Mouse (Mus musculus): ENCODE measurements around the gene Slc25a18.
"Not testable (repeated sequence)": the region's sequence is repeated elsewhere in the genome, so short reads cannot be mapped to it uniquely, and the experiment has no call there.

Slc25a18 gene

DNA sequence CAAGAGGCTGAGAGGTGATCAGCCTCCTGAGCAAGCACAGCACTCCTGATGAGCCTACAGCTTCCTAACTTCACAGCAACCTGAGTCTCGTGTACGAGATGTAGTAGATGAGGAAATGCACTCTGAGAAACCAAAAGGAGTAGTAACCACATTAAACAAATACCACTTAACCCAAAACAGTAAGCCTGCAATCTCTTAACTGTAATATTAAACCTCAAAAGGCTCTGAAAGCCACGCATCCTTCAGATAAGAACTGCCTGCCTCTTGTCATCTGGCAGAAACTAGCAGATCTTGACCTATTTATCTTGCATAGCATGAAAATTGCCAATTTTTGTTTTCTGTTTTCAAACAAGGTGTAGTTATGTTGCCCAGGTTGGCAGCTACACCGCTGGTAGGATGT is 25.5 kb downstream of the Slc25a18 start:
- DNase-seq: no peak

- no peak for DNase-seq
Measured at GRCm38 (mm10) chr6:120799581-120800041, 26.2 kb downstream of the Slc25a18 start.

DNA sequence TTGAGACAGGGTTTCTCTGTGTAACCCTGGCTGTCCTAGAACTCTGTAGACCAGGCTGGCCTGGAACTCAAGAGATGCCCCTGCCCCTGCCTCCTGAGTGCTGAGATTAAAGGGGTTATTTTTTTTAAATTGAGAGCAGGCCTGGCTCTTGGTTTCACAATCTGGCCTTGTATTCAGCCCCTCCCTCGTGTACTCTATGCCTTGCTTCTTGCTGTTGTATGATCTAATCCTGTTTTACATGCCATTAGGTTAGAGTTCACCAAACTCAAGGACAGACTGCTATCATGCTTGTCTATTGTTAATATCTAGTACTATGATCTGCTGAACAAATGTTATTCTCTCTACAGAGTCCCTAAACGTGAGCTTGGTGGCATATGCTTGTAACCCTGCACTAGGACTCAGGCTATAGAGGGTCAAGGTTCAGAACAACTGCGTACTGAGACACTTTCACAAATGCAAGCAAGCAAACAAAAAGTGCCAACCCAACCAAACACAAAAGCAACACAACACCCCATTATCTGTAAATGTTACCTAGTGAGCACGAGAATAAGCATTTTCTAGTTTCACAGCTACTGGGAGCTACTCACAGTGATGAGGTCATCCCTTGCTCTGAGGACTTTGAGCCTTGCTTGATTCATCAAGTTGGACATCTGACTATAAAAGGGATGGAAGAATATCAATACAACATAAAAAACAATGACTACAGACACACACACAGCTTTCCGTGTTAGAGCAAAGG is 33.8 kb downstream of the Slc25a18 start:
- DNase-seq: no peak

DNA sequence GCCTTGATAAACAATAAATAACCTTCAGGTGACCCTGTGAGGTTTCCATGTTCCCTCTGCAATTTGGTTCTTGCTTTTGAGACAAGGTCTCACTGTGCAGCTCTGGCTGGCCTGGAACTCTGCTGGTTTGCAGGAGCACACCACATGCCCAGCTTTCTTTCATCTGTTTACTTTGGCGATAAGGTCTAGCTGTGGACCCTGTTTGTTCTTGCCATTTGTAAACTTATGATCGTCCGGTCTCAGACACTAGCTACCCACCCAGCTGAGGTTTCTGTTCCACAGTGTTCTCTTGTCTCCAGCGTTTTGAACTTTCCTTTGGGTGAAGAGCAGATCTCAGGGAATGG is 34.3 kb downstream of the Slc25a18 start:
- no peak for DNase-seq

DNA sequence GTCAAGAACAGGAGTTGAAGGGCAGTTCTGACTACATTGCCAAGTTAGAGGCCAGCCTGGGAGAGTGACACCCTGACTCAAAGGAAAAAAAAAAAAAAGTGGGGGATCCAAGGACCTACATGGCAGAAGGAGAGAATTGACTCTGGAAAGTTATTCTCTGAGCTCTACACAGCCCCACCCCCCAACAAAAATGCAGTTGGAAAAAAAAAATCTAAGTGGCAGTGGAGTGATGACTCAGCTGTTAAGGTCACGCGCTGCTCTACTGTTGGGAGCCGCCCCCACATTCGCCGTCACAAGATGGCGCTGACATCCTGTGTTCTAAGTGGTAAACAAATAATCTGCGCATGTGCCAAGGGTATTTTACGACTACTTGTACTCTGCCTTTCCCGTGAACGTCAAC is 38.6 kb downstream of the Slc25a18 start:
- DNase-seq: not testable (repeated sequence)

- DNase-seq: no peak
Measured at GRCm38 (mm10) chr6:120819294-120819693, 45.9 kb downstream of the Slc25a18 start.

DNA sequence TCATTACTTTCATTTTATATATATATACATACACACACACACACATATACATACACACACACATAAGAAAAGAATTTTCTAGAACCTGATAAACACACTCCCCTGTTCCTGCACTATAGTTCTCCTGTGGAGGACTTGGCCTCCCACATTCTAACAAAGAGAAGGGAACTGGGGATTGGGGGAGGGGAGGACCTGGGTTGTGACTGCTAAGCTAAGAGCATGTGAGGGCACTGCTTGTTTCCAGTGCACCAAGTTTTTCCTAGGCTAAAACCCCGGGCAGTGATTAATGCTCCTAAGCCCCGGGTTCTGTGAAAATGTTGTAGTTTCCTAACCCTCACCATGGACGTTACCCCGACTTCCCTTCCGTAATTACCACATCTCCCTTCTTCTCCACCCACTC is 46.8 kb downstream of the Slc25a18 start:
- DNase-seq: peak; percentile 13 to 16

GRCm38 (mm10) chr6:120820941-120821340 is 47.6 kb downstream of the Slc25a18 start:
- no peak for DNase-seq

DNA sequence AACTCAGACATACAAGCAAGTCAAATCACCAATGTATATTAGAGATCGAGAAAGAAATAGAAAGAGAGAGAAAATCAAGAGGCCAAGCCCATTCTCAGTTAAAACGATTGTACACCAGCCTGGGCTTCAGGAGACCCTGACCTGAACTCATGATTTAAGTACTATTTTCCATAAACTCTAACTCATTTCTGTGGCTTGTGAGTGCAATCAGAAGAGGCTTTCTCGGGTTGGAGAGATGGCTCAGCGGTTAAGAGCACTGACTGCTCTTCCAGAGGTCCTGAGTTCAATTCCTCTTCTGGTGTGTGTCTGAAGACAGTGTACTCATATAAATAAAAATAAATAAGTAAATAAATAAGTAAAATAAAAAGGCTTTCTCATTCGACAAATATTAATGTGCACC is 48.3 kb downstream of the Slc25a18 start:
- DNase-seq: no peak

GRCm38 (mm10) chr6:120822307-120822928 is 49.0 kb downstream of the Slc25a18 start, which contains the start of gene Atp6v1e1:
Atp6v1e1 (minus strand) TSS chr6:120822793.
- DNase-seq: peak; percentile 95 to 96

DNA sequence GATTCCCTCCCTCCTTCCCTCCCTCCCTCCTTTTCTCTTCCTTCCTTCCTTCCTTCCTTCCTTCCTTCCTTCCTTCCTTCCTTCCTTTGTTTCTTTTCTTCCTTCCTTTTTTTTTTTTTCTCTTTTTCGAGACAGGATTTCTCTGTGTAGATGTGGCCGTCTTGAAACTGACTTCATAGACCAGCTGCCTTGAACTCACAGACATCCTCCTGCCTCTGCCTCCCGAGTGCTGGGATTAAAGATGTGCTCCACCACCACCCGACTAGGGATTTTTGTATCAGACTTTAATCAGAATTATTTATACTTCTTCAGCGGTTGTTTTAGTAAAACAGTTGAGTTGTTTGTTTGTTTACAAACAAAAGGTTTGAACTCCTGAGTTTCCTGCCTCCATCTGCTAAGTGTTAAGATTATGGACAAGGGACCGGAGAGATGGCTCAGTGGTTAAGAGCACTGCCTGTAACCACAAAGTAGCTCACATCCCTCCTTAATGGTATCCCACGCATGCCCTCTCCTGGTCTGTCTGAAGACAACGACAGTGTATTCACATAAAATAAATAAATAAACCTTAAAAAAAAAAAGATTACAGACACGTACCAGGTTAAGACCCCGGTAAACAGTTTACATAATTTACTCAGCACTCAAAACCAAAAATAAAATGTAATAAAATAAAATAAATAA is 49.7 kb downstream of the Slc25a18 start:
- peak; percentile 54 to 58 for DNase-seq

DNA sequence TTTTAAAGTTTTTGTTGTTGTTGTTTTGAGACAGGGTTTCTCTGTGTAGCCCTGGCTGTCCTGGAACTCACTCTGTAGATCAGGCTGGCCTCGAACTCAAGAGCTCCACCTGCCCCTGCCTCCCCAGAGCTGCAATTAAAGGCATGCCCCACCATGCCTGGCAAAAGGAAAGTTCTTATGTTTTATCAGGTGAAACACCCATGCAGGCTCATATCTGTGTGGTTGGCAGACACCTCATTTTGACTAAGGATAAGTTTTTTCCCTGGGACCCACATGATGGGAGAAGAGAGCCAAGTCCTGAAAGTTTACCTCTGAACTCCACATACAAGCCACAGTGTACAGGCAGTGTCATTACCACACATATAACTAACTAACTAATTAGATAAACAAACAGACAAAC is 56.7 kb downstream of the Slc25a18 start:
- DNase-seq: no peak

DNA sequence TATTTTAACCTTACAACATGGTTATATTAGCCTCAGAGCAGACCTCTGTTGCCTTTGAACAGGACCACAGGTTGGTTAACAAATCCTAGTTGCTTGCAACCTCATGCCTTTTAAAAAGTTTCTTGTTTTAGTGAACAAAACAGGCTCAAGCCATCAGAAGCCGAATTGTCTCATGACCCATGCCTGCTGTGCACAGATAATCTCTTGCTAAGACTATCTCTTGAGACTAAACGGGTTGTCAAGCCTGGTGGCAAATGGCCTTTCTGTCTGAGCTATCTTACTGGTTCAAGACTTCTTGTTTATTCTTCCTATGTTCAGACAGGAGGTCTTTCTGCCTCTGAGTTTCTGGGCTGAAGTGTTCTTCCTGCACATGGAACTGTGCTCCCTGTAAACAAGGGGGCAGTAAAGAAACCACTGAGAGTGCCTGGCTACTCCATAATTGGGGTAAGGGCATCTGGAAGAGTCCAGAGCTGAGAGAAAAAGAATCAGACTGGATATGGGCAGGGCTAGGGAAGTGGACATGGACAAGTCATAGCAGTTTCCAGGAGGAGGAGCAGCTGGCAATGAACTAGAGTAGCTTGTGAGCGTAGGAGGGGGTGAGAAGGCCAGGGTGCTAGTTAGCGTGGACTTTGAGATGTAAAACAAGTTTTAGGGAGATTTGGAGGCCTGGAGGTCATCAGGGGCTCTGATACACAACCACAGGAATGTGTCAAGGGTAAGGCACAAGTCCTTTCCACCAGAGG is 57.7 kb downstream of the Slc25a18 start:
- DNase-seq: no peak

- DNase-seq: no peak
Measured at GRCm38 (mm10) chr6:120832097-120832496, 58.7 kb downstream of the Slc25a18 start.

DNA sequence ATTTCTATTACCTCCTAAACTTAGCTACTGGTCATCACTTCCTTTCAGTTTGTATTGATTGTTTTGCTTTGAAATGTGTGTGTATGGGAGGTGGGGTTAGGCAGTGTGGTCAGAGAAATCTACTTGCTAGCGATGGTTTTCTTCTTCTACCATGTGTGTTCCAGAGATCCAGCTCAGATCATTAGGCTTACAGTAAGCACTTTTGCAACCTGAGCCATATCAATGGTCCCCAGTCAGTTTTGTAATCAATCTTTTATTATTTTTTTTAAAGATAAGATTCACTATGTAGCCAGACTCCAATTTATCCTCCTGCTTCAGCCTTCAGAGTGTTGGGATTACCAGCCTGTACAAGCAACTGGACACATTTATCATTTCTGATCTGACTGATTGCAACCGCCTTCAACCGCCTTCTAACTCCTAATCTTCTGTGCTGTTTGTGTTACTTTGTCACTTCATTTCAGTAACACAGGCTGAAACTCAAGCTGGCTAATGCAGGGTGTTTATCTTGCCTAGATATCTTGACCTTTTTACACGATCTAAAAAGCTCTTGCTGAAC is 61.5 kb downstream of the Slc25a18 start:
- DNase-seq: no peak

GRCm38 (mm10) chr6:120835474-120836374 is 62.3 kb downstream of the Slc25a18 start, which contains the start of gene Bcl2l13:
Bcl2l13 (plus strand) TSS chr6:120836212.
- DNase-seq: peak; percentile 97 to 98

DNA sequence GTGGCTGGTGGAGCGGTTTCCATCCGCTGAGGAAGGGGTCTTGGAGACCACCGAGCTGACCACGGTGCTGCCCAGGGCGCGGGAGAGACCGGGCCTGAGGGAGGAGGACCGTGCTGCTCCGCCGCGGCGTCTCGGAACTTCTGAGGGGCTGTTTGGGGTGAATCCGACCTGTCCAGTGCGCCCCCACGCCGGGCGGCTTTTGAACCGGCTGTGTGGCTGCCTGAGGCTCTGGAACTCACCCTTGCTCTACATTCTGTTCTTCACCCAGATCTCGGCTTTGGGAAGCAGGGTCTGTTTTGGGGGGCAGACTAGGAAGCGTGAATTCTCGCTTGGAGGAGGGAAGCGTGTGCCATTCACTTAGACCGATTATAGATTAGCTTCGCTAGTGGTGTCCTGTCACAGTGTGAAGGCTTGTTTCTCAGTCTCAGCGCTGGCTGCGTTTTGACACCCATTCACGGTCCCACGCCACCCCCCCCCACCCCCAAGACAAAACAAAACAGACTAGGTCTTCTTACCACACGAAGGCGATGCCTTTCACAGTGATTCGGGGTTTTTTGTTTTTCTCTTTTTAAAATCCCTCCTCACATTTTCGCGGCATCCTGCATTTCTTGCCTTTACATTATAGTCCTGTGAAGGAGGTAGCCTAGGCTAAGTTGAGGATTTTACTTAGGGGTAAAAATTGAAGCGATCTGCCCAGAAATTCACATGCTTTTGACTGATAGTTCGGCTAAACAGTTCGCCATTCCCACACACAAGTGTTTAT is 63.2 kb downstream of the Slc25a18 start:
- DNase-seq: no peak

DNA sequence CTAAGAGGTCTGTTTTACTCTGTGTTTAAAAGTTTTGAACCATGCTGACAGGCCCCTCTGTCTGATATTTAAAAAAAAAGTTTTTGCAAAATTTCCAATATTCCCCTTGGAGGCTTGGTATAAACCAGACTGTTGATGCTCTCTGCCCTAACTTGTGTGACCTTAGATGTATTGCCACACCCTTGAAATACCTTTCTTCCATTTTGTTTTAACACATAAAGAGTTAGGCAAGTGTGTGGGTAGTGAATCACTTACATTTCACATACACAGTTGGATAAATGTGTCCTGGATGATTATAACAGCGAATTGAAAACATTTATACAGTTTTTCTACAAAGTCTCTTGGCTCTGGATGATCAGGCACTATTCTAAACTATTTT is 63.8 kb downstream of the Slc25a18 start:
- DNase-seq: no peak

DNA sequence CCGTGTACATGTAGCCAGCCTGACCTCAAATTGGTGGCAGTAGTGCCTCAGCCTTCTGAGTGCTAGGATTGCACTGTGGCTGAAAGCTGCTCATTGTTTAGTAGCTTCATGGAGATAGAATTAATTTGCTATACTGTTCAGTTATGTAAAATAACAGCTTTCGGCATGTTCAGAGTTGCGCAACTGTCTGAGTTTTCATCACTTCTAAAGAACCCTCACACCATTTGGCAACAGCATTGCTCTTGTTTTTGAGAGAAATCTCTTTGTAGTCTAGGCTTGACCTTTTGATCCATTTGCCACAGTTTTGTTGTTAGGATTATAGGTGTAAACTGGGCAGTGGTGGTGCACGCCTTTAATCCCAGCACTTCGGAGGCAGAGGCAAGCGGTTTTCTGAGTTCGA is 66.9 kb downstream of the Slc25a18 start:
- no peak for DNase-seq

DNA sequence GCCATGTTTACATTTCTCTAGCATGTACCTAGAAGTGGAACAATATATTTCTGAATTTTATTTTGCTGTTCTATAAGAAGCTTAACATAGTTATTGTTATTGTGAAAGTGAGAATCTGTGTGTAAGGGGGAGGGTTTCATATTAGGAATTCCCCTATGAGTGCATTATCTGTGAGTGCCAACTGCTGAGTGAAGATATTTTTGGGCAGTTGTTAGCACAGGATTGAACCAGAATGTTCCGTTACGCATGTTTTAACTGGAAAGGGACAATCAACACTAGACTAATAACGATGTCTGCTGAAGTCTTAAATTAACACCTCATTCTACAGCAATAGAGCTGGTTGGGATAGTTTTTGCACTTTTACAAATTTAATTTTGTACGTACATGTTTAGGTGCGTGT is 68.4 kb downstream of the Slc25a18 start:
- no peak for DNase-seq
